Mouse (Mus musculus) layer of hippocampus, adult 9-11 months (tissue): ENCODE results near the gene P3h3.

ENCODE experiments used
- DNase-seq: peaks from one replicate; pipeline ENCODE4 v3.0.0; 2022

The P3h3 gene

GRCm38 (mm10) chr6:124829799-124830700 lies 27.5 kb downstream of the P3h3 start:
- peak; percentile 98 for DNase-seq

DNA sequence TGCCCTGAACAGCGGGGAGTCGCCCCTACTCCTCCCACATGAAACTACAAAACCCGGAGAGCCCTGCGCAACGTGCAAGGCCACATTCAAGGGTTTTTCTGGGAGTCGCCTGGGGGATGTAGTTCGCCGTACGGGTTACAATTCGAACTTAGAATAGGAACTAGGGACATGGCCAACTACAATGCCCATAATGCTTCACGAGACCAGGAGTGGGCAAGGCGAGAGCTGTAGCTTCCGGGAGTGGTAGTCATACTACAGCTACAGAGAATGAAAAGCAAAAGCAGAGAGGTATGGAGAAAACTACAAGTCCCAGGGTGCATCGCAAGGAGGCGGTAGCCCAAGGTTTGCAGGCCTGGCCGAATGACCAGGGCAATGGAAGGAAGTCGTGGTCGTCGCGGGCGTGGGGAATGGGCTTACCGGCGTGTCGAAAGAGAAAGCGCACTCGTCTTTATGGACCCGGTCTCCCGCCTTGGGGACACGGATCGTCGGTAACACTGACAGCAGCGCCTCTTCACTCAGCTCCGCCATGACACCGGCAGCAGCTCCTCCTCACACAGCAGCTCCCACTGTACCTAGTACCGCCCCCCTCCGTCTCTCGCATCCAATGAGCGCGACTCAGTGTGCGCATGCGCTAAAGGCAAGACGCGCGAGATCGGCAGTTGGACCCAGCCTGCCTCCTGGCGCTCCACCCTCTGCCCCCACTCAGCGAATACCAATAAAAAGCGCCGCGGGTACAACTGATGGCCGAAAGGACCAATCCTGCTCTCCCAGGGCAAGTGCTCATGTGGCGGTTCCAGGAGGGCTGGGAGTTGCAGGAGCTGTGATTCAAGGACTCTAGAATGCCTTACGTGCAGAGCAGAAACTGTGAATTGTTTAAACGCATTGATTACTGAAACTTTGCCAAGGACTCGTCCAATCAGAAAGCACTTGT lies 28.4 kb downstream of the P3h3 start, which contains the start of the genes Usp5 and Cdca3:
Gene Usp5, minus strand, starts transcription at position 617 of the 931 bp plus-strand sequence.
Gene Cdca3, plus strand, starts transcription at position 680 of the 931 bp plus-strand sequence.
- peak; percentile 100 for DNase-seq

DNA sequence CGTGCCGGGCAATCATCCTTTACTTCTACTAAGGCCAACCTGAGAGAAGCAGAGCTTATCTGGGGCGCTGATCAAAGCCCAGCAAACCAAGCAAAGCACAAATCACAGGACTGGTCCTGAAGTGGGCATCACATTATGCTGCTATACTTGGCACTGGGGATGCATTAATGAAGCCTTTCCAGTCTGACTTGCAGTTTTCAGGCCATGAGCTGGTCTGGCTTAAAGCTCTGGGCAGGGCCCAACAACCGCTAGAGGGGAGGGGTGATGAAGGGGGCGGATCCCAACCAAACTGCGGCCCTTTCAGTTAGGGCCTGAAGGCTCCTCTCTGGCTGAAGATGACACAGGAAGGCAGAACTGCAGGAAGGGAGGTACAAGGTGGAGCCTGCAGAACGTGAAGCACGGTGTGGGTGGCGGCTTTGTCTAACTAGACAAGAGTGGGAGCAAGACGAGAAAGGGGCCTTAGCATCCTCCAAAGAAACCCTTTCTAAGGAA lies 29.4 kb downstream of the P3h3 start:
- DNase-seq, result no peak

GRCm38 (mm10) chr6:124822049-124822448 lies 35.5 kb downstream of the P3h3 start:
- no peak for DNase-seq

- DNase-seq, result no peak
Observed at GRCm38 (mm10) chr6:124820891-124821290, 36.7 kb downstream of the P3h3 start.

DNA sequence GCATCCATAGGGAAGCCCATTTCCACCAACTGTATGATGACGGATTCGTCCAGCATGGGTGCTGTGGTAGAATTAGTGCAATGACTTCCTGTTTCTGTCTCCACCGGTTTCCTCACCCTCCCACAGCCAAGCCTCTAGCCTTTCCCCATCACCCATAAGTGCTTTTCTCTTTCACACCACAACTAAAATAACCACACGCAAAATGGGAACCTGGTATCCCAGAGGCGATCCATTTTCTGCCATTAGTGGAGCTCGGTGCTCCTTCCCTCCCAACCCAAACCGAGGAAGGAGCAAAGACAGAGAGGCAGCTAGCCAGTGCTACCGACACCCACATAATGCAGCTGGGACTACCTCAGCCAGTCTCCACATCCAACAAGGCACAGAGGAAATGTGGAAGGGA lies 39.6 kb downstream of the P3h3 start:
- DNase-seq, result no peak

- DNase-seq, result no peak
Observed at GRCm38 (mm10) chr6:124817563-124817962, 40.0 kb downstream of the P3h3 start.

GRCm38 (mm10) chr6:124817125-124817524 lies 40.4 kb downstream of the P3h3 start:
- no peak for DNase-seq

DNA sequence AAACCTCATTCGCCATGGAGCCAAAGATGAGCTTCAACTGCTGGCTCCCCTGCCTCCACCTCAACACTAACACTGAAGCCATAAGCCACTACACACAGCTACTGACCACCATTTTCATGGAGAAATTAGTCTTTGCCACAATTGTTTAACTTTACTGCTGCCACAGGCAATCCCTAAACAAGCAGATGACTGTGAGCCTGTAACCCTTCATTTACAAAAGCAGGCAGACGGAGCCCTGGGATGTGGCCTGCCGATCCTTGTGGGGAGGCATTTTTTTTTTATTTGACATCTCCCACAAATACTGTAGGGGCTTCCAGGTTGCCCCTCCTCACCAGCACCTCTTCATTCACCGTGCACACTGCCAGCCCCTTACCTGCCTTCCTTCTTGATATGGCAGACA lies 40.9 kb downstream of the P3h3 start:
- no peak for DNase-seq

- no peak for DNase-seq
Observed at GRCm38 (mm10) chr6:124814858-124815774, 42.4 kb downstream of the P3h3 start.

DNA sequence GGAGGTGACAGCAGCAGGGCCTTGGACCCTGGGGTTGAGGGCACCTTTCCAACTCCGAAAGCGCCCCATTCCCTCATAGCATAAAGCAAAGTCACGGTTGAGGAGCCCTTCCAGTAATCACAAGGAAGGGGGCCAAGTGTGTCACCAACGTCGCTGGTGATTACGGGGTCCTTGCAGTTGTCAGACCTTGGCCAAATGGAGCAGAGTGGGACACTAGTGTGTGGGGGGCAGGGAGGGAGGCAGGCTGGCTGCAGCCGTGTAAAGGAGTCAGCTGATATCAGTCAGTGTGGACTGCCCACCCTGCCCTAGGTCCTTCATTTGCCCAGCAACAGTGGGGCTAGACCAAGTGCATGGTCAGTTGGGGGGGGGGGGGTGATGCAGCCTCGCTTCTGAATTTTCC lies 43.1 kb downstream of the P3h3 start:
- no peak for DNase-seq

- DNase-seq, result peak; percentile 91
Observed at GRCm38 (mm10) chr6:124813933-124814332, 43.6 kb downstream of the P3h3 start, which contains the start of gene Tpi1. TSS of gene Tpi1 (minus strand) at chr6:124814296.

DNA sequence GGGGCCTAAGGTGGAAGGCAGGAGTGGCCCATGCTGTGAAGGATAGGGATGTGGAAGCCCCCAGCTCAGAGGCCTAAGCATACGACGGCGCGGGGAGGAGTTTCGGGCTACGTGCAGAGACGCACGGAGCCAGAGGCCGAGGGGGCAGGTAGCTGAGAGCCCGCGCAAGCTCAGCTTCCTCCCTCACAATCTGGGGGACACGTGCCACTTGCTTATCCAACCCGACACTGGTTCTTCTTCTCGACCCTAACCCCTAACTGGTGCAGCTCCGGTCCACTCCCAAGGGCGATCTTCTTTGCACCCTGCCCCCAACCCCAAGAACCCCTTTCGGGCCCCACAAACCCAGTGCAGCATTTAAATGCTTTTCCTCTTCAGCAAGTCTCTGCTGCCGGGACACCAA lies 44.1 kb downstream of the P3h3 start:
- peak; percentile 85 for DNase-seq

GRCm38 (mm10) chr6:124812848-124813247 lies 44.7 kb downstream of the P3h3 start:
- no peak for DNase-seq

- no peak for DNase-seq
Observed at GRCm38 (mm10) chr6:124811701-124812560, 45.6 kb downstream of the P3h3 start.

DNA sequence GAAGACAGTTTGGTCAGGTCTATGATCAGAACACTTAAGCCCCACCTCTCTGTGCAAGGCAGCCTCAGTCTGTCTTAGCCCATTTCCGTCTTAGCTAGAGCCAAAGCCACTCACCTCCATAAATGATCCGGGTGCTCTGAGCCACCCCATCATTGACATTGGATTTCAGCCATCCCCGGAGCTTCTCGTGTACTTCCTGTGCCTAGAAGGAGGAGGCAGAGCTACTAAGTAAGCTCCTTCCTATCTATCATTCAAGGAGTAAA lies 46.2 kb downstream of the P3h3 start:
- DNase-seq, result no peak

- DNase-seq, result peak; percentile 15
Observed at GRCm38 (mm10) chr6:124810566-124811402, 46.8 kb downstream of the P3h3 start.

DNA sequence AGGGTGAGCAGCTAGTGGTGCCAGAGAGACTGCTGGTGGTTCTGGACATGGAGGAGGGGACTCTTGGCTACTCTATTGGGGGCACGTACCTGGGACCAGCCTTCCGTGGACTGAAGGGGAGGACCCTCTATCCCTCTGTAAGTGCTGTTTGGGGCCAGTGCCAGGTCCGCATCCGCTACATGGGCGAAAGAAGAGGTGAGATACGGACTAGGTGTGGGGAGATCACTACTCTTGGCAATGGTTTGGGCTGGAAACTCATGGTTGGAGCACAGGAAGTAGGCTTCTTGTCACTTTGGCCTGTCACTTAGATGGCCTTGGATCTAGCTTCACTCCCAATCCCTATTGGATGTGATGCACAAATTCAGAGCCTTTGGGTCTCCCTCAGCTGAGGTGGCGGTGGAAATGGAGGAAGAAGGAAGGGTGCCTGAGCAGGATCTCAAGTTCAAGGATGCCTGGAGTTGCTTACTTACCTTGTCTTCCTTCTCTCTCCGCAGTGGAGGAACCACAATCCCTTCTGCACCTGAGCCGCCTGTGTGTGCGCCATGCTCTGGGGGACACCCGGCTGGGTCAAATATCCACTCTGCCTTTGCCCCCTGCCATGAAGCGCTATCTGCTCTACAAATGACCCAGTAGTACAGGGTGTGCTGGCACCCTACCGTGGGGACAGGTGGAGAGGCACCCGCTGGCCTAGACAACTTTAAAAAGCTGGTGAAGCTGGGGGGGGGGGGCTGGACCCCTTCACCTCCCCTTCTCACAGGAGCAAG lies 47.6 kb downstream of the P3h3 start:
- DNase-seq, result no peak

GRCm38 (mm10) chr6:124809052-124809774 lies 48.3 kb downstream of the P3h3 start:
- peak; percentile 69 for DNase-seq
